Mouse (Mus musculus) limb, embryonic 12.5 days (tissue): ENCODE measurements around the gene Map2k5. TPM values are rescaled to one million over a fixed set of nuclear protein-coding genes. Genes with fewer than 3 reads are reported as not detected.

ENCODE experiments used
- ATAC-seq: fragments of 200-750 bp; cut with Nextera tagmentation; 2 replicates; pipeline ENCODE4 v1.8.0; 2017; ENCODE audit warnings: low read depth, moderate TSS enrichment; ENCODE audit not compliant: insufficient number of reproducible peaks, insufficient read depth, low FRiP score, low TSS enrichment
- H3K27ac ChIP-seq: fragments of 300-500 bp; sonication (generic); 2 replicates; pipeline ENCODE4 v1.5.1; 2016; ENCODE audit warnings: mild to moderate bottlenecking, moderate library complexity
- H3K27me3 ChIP-seq: fragments of 300-500 bp; sonication (generic); 2 replicates; pipeline ENCODE4 v1.6.1; 2016; ENCODE audit warnings: mild to moderate bottlenecking, moderate library complexity
- H3K36me3 ChIP-seq: fragments of 300-500 bp; sonication (generic); 2 replicates; pipeline ENCODE4 v1.6.1; 2016; ENCODE audit warnings: mild to moderate bottlenecking, moderate library complexity
- H3K4me1 ChIP-seq: fragments of 300-500 bp; sonication (generic); replicated peaks from 2 replicates; pipeline ENCODE4 v1.6.1; 2016
- H3K4me2 ChIP-seq: fragments of 300-500 bp; sonication (generic); 2 replicates; pipeline ENCODE4 v1.6.1; 2016; ENCODE audit warnings: mild to moderate bottlenecking, moderate library complexity
- H3K4me3 ChIP-seq: fragments of 300-500 bp; sonication (generic); replicated peaks from 2 replicates; pipeline ENCODE4 v1.5.1; 2016; ENCODE audit warnings: mild to moderate bottlenecking
- H3K9ac ChIP-seq: fragments of 300-500 bp; sonication (generic); replicated peaks from 2 replicates; pipeline ENCODE4 v1.6.1; 2016; ENCODE audit warnings: mild to moderate bottlenecking, moderate library complexity
- H3K9me3 ChIP-seq: fragments of 300-500 bp; sonication (generic); 2 replicates; pipeline ENCODE4 v1.6.1; 2016; ENCODE audit warnings: mild to moderate bottlenecking, moderate library complexity
- WGBS: fragments of 180-500 bp; shearing (Covaris S2); methylation state at CpG from one replicate; pipeline ENCODE4 v1.1.7; 2016; 5-methylcytosine and 5-hydroxymethylcytosine counted together
- polyA plus RNA-seq: library from polyadenylated mRNA; unstranded; fragments of >200 nt; fragmentation: Nextera tagmentation; extraction: Ambion mirVana; gene quantifications from 2 replicates; pipeline ENCODE4 v1.2.1, GENCODE M21; 2016

The Map2k5 gene
- polyA plus RNA-seq, 1 experiment from 2014 or later: 44.5 TPM

GRCm38 (mm10) chr9:63187310-63187709 lies 190.4 kb downstream of the Map2k5 start:
- Histone ChIP-seq H3K36me3 (peaks cover 23% of the 10 kb centered on the region), H3K4me2 (no peak overlapping the region), H3K27me3 (peaks cover 12% of the 10 kb centered on the region; the same call in 1 of the 2 replicates), H3K9ac (no peak overlapping the region), H3K4me1 (peaks cover 41% of the 10 kb centered on the region), H3K9me3 (no peaks in the 10 kb centered on the region), H3K27ac (no peak overlapping the region), H3K4me3 (no peak overlapping the region)
- ATAC-seq: no peak
- WGBS: 24% methylated on average over 7 of the region's 7 CpGs

DNA sequence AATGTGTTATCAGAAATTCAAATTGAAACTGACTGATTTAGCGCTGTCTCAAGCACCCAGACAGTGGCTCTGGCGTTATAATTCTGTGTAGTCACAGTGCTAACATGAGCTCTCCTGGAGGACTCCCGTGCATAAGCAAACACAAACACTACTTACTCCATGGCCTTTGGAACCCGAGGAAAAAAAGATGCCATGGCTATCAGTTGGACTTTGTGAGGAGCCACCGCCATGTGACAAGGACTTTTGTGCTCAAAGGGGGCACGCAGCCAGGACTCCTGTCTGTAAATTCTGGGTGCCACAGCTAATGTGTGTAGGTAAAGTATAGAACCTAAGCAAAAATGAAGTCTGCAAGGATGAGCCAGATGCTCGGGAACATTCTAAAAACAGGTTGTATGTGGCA lies 192.5 kb downstream of the Map2k5 start:
- Histone ChIP-seq H3K4me3 (no peak overlapping the region), H3K9me3 (no peaks in the 10 kb centered on the region), H3K27ac (no peak overlapping the region), H3K4me2 (no peak overlapping the region), H3K9ac (no peak overlapping the region), H3K27me3 (peaks cover 12% of the 10 kb centered on the region), H3K36me3 (peaks cover 10% of the 10 kb centered on the region), H3K4me1 (peaks cover 53% of the 10 kb centered on the region)
- ATAC-seq: no peak
- WGBS: 85% methylated on average over 7 of the region's 7 CpGs

GRCm38 (mm10) chr9:63183864-63184263 lies 193.8 kb downstream of the Map2k5 start:
- H3K9ac ChIP-seq: no peak overlapping the region
- 66% methylated on average over 7 of the region's 7 CpGs for WGBS
- no peak overlapping the region for H3K4me2 ChIP-seq
- peaks cover 14% of the 10 kb centered on the region for H3K36me3 ChIP-seq
- peaks cover 53% of the 10 kb centered on the region for H3K4me1 ChIP-seq
- H3K27me3 ChIP-seq: peaks cover 12% of the 10 kb centered on the region
- H3K4me3 ChIP-seq: no peak overlapping the region
- H3K9me3 ChIP-seq: no peaks in the 10 kb centered on the region
- no peak for ATAC-seq
- no peak overlapping the region for H3K27ac ChIP-seq

GRCm38 (mm10) chr9:63182306-63182960 lies 195.3 kb downstream of the Map2k5 start:
- H3K4me2 ChIP-seq: no peak overlapping the region
- peaks cover 45% of the 10 kb centered on the region for H3K4me1 ChIP-seq
- peaks cover 18% of the 10 kb centered on the region for H3K36me3 ChIP-seq
- 22% methylated on average over 14 of the region's 14 CpGs for WGBS
- no peaks in the 10 kb centered on the region for H3K9me3 ChIP-seq
- ATAC-seq: no peak
- no peak overlapping the region for H3K9ac ChIP-seq
- peaks cover 10% of the 10 kb centered on the region for H3K27me3 ChIP-seq
- H3K4me3 ChIP-seq: no peak overlapping the region
- H3K27ac ChIP-seq: no peak overlapping the region

DNA sequence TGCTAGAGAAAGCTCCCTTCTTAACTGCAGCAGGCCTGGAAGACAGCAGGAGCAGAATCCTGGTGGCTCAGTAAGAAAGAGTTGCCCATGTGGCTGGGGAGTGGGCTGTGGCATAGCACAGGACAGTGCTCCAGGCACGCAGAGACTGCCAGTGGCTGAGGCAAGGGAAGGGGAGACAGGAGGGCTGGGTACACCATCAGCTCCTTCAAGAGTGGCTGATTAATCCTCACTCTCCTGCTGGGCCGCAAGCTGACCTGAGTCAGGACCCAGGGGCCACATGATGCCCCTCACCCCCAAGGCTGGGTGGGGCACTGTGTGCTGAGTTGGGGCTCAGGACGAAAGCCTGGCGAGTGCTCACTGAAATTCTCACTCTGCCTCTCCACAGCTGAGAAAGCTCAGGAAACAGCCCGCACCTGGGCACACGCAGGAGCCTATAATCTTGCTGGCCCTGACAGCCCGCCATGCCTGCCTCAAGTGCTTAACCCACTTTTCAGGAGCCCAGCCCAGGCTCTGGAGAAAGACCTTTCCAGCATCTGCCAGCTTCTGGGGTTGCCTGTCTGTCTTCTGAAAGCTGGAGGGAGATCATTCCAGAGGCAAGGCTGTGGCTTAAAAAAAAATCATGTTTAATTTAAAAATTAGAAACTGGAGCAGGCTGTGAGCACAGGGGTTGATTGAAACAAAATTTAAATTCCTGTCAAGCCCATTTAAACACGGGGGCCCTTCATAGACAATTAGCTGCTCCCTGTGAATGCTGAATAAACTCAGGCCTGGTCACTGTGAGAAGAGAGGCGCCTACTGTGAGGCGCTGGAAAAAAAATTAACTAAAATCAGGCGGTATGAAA lies 196.1 kb downstream of the Map2k5 start:
- Histone ChIP-seq H3K4me2 (no peak overlapping the region), H3K27me3 (peaks cover 10% of the 10 kb centered on the region), H3K27ac (0 out of 2 replicates have a peak overlapping the region, but pooled peaks have one; percentile 17), H3K9ac (no peak overlapping the region), H3K9me3 (no peaks in the 10 kb centered on the region), H3K4me3 (no peak overlapping the region), H3K4me1 (peaks cover 36% of the 10 kb centered on the region), H3K36me3 (peaks cover 18% of the 10 kb centered on the region)
- WGBS: 35% methylated on average over 11 of the region's 11 CpGs
- 0 out of 2 replicates have a peak, but pooled peaks have one; percentile 37 for ATAC-seq

- Histone ChIP-seq H3K9ac (no peak overlapping the region), H3K4me1 (peaks cover 22% of the 10 kb centered on the region), H3K27ac (no peak overlapping the region), H3K4me2 (no peak overlapping the region), H3K9me3 (no peaks in the 10 kb centered on the region), H3K36me3 (peaks cover 23% of the 10 kb centered on the region), H3K27me3 (no peaks in the 10 kb centered on the region; the same call in 1 of the 2 replicates), H3K4me3 (no peak overlapping the region)
- WGBS: 74% methylated on average over 8 of the region's 8 CpGs
- no peak for ATAC-seq
These were observed 199.4 kb downstream of the Map2k5 start for GRCm38 (mm10) chr9:63178296-63178695.

GRCm38 (mm10) chr9:63174001-63174721 lies 203.5 kb downstream of the Map2k5 start:
- H3K9me3 ChIP-seq: 0 out of 2 replicates have a peak, but pooled peaks cover 1% of the 10 kb centered on the region
- WGBS: 88% methylated on average over 8 of the region's 8 CpGs
- peaks cover 16% of the 10 kb centered on the region for H3K36me3 ChIP-seq
- no peak for ATAC-seq
- H3K4me2 ChIP-seq: no peak overlapping the region
- H3K4me3 ChIP-seq: no peak overlapping the region
- H3K4me1 ChIP-seq: no peaks in the 10 kb centered on the region
- no peak overlapping the region for H3K27ac ChIP-seq
- H3K27me3 ChIP-seq: no peaks in the 10 kb centered on the region
- H3K9ac ChIP-seq: no peak overlapping the region

- Histone ChIP-seq H3K4me1 (no peaks in the 10 kb centered on the region), H3K36me3 (peaks cover 16% of the 10 kb centered on the region), H3K4me3 (no peak overlapping the region), H3K27ac (no peak overlapping the region), H3K27me3 (no peaks in the 10 kb centered on the region), H3K9me3 (0 out of 2 replicates have a peak, but pooled peaks cover 3% of the 10 kb centered on the region), H3K9ac (no peak overlapping the region), H3K4me2 (no peak overlapping the region)
- 57% methylated on average over 2 of the region's 2 CpGs for WGBS
- no peak for ATAC-seq
These were observed 205.8 kb downstream of the Map2k5 start for GRCm38 (mm10) chr9:63171951-63172350.

- no peak overlapping the region for H3K4me2 ChIP-seq
- H3K9me3 ChIP-seq: 0 out of 2 replicates have a peak, but pooled peaks cover 3% of the 10 kb centered on the region
- WGBS: 87% methylated on average over 1 of the region's 1 CpGs
- no peak overlapping the region for H3K4me3 ChIP-seq
- H3K4me1 ChIP-seq: 0 out of 2 replicates have a peak, but pooled peaks cover 5% of the 10 kb centered on the region
- no peak overlapping the region for H3K27ac ChIP-seq
- no peaks in the 10 kb centered on the region for H3K27me3 ChIP-seq
- no peak for ATAC-seq
- peaks cover 11% of the 10 kb centered on the region for H3K36me3 ChIP-seq
- no peak overlapping the region for H3K9ac ChIP-seq
These were observed 208.6 kb downstream of the Map2k5 start for GRCm38 (mm10) chr9:63169127-63169526.

DNA sequence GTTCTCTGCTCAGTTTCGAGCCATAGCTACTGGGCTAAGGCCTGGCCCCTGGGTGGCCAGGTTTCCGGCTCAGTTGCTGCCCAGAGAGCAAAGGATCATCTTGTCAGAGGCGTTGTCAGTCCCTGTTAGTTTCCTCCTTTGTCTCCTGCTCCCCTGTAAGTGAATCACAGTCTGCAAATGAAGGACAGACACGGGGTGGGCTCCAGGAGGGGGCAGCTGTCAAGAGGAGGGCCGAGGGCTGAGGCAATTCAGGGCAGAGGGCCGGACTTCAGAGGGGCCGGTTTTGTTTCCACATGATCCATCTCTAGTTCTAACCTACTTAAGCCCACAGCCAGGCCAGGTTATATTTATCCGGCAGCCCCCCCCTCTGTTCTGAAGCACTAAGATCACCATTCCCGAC lies 212.6 kb downstream of the Map2k5 start:
- H3K27ac ChIP-seq: no peak overlapping the region
- WGBS: 36% methylated on average over 9 of the region's 9 CpGs
- no peak for ATAC-seq
- H3K36me3 ChIP-seq: peaks cover 37% of the 10 kb centered on the region
- H3K4me2 ChIP-seq: no peak overlapping the region
- 0 out of 2 replicates have a peak, but pooled peaks cover 2% of the 10 kb centered on the region for H3K27me3 ChIP-seq
- 0 out of 2 replicates have a peak, but pooled peaks cover 3% of the 10 kb centered on the region for H3K9me3 ChIP-seq
- no peak overlapping the region for H3K9ac ChIP-seq
- 0 out of 2 replicates have a peak, but pooled peaks cover 5% of the 10 kb centered on the region for H3K4me1 ChIP-seq
- no peak overlapping the region for H3K4me3 ChIP-seq

- H3K9ac ChIP-seq: no peak overlapping the region
- H3K4me2 ChIP-seq: no peak overlapping the region
- no peak overlapping the region for H3K4me3 ChIP-seq
- 64% methylated on average over 8 of the region's 8 CpGs for WGBS
- H3K27ac ChIP-seq: no peak overlapping the region
- H3K36me3 ChIP-seq: peaks cover 29% of the 10 kb centered on the region
- ATAC-seq: no peak
- no peaks in the 10 kb centered on the region for H3K9me3 ChIP-seq
- H3K4me1 ChIP-seq: 0 out of 2 replicates have a peak, but pooled peaks cover 5% of the 10 kb centered on the region
- H3K27me3 ChIP-seq: peaks cover 15% of the 10 kb centered on the region
These were observed 213.9 kb downstream of the Map2k5 start for GRCm38 (mm10) chr9:63163756-63164155.
